Mouse (Mus musculus) liver, embryonic 14.5 days (tissue): ENCODE data around the gene Focad.

Experiments
- CTCF ChIP-seq: IDR thresholded peaks from 2 replicates; pipeline ENCODE4 v1.5.1; 2016; ENCODE audit warnings: antibody characterized with exemption, low read depth, control low read depth
- EP300 ChIP-seq: IDR thresholded peaks from 2 replicates; pipeline ENCODE4 v1.6.1; 2016; ENCODE audit warnings: antibody characterized with exemption, low read depth

DNA sequence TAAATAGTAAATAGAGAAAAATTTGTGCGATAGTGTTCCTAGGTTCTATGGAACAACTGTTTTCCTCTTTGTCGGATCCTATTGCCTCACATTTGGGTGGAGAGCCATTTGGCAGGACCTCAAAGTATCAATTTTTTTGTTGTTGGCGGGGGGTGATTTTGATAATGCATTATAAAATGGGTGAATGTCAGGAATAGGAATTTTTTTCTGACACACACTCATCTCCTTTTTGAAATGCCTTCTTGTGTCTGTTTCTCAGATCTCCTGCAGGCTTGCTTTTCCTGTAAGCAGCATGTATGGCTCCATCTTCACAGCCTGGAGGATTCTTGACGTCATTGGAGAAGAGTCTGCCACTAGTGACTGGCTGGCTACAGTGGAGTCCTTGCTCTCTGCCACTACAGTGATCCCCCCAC lies 102.1 kb downstream of the Focad start:
- TF ChIP-seq CTCF (no peak), EP300 (no peak)
